Mouse (Mus musculus): ENCODE measurements around the gene Edf1.

The Edf1 gene

GRCm38 (mm10) chr2:25561946-25562345, 4.3 kb downstream of the Edf1 start:
- DNase-seq (ENCODE audit: low spot score): no peak

GRCm38 (mm10) chr2:25565741-25566140, 8.1 kb downstream of the Edf1 start:
- DNase-seq (ENCODE audit: low spot score): no peak

GRCm38 (mm10) chr2:25566558-25566957, 8.9 kb downstream of the Edf1 start:
- DNase-seq (ENCODE audit: low spot score): no peak

- DNase-seq (ENCODE audit: low spot score): no peak
These were observed 10.9 kb downstream of the Edf1 start for GRCm38 (mm10) chr2:25568473-25569019.

GRCm38 (mm10) chr2:25569323-25569722, 11.7 kb downstream of the Edf1 start:
- DNase-seq (ENCODE audit: low spot score): no peak

- DNase-seq (ENCODE audit: low spot score): no peak
These were observed 13.6 kb downstream of the Edf1 start for GRCm38 (mm10) chr2:25571221-25571620.

GRCm38 (mm10) chr2:25573068-25573467, 15.4 kb downstream of the Edf1 start:
- no peak for DNase-seq (ENCODE audit: low spot score)

GRCm38 (mm10) chr2:25574136-25574535, 16.5 kb downstream of the Edf1 start:
- DNase-seq (ENCODE audit: low spot score): no peak

- peak; percentile 93 for DNase-seq (ENCODE audit: low spot score)
These were observed 17.2 kb downstream of the Edf1 start, which contains the start of the genes Mamdc4 and Phpt1 for GRCm38 (mm10) chr2:25574579-25575431. Gene Mamdc4, minus strand, starts transcription at chr2:25574845. Gene Phpt1, minus strand, starts transcription at chr2:25575224.

GRCm38 (mm10) chr2:25575432-25576027, 17.9 kb downstream of the Edf1 start:
- DNase-seq (ENCODE audit: low spot score): no peak

GRCm38 (mm10) chr2:25576028-25576850, 18.6 kb downstream of the Edf1 start:
- DNase-seq (ENCODE audit: low spot score): no peak

GRCm38 (mm10) chr2:25576965-25577891, 19.6 kb downstream of the Edf1 start:
- no peak for DNase-seq (ENCODE audit: low spot score)

- DNase-seq (ENCODE audit: low spot score): no peak
These were observed 20.5 kb downstream of the Edf1 start for GRCm38 (mm10) chr2:25577951-25578795.

GRCm38 (mm10) chr2:25578796-25579736, 21.4 kb downstream of the Edf1 start:
- DNase-seq (ENCODE audit: low spot score): no peak

- DNase-seq (ENCODE audit: low spot score): peak; percentile 42
These were observed 22.3 kb downstream of the Edf1 start for GRCm38 (mm10) chr2:25579737-25580460.

- no peak for DNase-seq (ENCODE audit: low spot score)
These were observed 23.0 kb downstream of the Edf1 start for GRCm38 (mm10) chr2:25580621-25581101.

- DNase-seq (ENCODE audit: low spot score): peak; percentile 69
These were observed 23.7 kb downstream of the Edf1 start, which contains the start of gene Ajm1 for GRCm38 (mm10) chr2:25581294-25581864. Gene Ajm1, minus strand, starts transcription at chr2:25581757.

GRCm38 (mm10) chr2:25581901-25582301, 24.3 kb downstream of the Edf1 start:
- no peak for DNase-seq (ENCODE audit: low spot score)
